Mouse (Mus musculus) fibroblast of lung, adult 2 months (primary cell): Measurements from ENCODE around the gene Sfi1.
"Not testable (repeated sequence)": the region's sequence is repeated elsewhere in the genome, so short reads cannot be mapped to it uniquely, and the experiment has no call there.

Experiments used
- DNase-seq: peaks from one replicate; pipeline ENCODE4 v3.0.0-alpha.2; 2011; ENCODE audit warnings: low read depth

Gene Sfi1

DNA sequence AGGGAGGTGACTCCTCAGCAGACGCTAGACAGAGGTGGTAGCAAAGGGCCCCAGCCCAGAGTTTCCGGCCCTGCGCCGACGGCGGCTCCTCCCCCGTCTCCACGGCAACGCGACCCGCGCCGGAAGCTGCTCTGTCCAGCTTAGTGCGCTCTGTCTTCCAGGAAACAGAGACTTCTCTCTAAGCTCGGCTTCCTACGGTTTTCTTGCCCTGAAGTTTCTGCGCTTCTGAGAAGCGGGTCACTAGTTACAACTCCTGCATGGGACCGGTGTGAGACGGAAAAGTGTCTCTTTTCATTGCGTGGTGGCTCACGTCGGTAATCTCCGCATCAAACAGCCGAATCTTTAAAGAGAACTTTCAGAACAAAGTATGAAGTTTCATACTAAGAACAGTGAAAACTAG, at the start of gene Sfi1:
Gene Sfi1, minus strand, starts transcription at position 101 of the 400 bp plus-strand sequence.
- DNase-seq: no peak

DNA sequence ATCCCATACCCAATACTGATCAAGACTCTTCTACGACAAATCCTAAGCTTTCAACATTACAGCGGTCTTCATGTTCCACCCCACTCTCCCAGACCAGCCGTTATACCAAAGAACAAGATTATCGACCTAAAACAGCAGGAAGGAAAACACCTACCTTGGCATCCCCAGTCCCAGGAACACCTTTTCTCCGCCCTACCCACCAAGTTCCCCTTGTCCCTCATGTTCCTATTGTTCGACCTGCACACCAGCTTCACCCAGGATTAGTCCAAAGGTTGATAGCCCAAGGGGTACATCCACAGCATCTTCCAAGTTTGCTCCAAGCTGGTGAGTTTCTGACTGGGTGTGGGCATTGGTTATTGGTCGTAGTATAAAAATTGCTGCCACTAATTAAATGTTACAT, 49.1 kb upstream of the Sfi1 start:
- no peak for DNase-seq

DNA sequence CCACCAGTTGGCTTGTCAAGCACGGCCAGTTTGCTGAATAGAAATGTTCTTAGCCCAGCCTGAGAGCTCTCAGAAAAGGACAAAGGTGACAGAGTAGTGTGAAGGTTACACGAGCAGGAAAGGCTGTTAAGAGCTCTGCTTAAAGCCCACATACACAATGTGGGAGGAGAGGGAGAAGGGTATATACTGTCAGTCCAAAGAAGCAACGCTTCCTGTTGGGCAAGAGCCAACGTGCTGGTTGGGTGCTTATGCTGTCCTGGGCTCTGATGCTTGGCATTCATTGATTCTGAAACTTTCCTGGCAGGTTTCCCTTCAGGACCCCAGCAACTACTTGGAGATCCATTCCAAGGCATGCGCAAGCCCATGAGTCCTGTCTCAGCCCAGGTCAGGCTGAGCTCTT, 42.0 kb upstream of the Sfi1 start:
- DNase-seq: no peak

DNA sequence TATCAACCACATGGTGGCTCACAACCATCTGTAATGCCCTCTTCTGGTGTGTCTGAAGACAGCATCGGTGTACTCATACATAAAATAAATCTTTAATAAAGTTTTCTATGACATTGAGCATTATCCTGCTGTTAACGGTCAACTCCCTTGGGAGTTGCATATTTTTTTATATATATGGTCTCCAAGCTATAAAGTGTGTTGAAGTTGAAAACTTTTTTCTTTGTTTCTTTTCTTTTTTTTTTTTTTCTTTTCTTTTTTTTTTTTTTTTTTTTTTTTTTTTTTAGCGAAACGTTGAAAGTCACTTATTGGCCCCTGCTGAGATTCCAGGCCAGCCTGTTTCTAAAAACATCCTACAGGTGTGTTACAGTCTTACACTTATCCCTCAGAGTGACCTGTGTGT, 40.4 kb upstream of the Sfi1 start:
- DNase-seq: no peak

DNA sequence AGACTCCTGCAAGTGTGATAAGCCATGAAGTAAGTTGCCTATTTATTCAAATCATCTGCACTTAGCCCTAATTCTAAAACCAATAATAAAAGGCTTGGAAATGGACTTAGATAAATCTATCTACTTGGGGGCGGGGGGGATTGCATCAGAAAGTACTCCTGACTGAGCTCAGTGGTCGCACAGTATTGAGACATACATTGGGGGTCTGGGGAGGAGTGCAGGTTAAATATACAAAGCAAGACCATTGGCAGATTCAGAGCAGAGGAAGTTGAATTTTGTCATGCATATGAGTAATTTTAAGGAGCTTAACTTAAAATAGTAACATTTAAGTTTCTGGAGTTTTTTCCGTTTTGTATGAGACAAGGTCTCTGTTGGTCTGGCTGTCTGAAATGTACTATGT, 39.0 kb upstream of the Sfi1 start:
- no peak for DNase-seq

DNA sequence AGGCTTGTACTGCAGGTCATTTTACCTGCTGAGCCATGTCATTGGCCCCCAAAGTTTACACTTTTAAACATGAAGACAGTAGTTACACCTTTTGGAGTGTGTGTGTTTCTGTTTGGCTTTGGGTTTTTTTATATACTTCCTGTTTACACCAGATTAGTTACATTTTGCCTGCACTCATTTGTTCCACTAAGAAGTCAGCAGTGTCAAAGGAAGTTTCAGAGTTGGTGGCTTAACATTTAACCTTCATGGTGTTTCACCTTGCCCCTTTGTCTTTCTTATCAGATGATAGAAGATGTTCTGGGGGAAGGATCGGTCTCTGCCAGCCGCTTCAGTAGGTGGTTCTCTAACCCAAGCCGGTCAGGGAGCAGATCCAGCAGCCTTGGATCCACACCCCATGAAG, 33.9 kb upstream of the Sfi1 start:
- DNase-seq: no peak

DNA sequence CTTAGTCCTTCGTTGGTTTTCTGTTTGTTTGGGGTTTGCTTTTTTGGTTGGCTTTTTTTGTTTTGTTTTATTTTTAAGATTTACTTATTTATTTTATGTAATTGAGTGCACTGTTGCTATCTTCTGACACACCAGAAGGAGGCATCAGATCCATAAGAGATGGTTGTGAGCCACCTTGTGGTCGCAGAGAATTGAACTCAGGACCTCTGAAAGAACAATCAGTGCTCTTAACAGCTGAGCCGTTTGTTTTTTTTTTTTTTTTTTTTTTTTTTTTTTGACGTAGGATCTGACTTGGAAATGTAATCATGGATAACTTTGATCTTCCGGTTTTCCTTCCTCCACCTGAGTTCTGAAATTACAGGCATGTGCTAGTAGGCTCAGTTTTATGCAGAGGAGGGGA, 29.8 kb upstream of the Sfi1 start:
- no peak for DNase-seq

DNA sequence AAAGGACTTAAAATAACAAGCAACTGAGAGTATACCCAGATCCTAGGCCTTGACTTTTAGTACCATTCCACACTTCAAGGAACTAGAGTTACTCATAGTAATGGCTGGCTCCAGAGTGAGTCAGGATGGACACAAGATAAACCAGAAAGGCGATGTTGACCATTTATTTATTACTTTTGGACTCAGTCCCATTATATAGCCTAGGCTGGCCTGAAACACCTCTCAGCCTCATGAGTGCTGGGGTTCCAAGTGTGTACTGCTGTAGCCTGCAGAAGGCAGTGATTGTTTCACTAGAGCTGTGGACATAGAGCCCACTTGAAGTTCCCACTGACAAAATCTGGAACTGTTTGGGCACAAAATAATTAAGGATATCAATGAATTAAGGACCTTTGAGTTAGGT, 19.3 kb upstream of the Sfi1 start:
- DNase-seq: no peak

DNA sequence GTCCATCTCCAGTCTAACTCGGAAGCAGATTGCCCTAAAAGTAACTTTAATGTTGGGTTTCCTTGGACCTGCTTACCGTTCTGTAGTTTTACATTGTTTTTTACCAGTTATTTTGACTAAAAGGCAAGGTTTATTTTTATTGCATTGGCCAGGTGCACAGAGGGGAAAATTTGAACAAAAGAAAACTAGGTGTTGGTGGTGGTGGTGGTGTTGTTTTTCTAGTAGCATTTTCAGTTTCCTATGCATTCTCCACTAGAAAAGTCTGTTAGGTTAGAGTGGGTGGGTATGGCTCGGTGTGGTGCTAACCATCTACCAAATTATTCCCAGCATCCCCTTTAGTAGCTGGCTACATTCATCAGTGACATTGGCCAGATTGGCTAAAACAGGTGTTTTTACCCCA, 13.5 kb upstream of the Sfi1 start:
- no peak for DNase-seq

DNA sequence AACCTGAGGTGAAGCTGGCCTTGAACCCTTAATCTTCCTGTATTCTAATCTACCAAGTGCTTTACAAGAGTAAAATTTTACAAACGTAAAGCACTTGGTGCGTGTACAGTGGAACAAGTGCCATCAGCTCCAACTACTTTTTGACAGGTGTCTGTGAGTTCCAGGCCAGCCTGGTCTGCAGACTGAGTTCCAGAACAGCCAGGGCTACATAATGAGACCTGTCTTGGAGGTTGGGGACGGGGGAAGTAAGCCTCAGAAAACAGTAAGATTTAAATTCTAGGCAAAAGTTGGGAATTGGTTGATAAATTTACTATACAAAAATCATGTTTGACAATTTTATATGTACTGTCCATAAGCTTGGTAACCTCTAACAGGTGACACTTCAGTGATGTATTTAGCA, 11.9 kb upstream of the Sfi1 start:
- DNase-seq: no peak

DNA sequence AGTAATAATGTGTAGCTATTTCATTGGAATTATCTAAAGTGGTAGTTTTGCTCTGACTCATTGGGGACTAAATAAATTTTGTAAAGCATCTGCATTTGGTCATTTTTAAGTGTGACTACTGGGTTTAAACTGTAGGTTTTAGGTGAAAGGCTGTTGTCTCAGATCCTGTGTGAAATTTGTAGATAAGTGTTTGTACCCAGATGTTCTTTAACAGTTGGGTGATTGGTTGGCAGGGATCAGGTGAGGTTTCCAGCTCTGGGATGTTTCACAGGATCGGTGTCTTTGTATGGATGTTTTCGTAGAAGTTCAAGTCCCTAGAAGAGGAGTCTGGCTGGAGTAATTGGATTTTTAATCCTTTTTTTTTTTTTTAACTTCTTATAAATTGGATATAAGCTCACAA, 10.5 kb upstream of the Sfi1 start:
- DNase-seq: no peak

DNA sequence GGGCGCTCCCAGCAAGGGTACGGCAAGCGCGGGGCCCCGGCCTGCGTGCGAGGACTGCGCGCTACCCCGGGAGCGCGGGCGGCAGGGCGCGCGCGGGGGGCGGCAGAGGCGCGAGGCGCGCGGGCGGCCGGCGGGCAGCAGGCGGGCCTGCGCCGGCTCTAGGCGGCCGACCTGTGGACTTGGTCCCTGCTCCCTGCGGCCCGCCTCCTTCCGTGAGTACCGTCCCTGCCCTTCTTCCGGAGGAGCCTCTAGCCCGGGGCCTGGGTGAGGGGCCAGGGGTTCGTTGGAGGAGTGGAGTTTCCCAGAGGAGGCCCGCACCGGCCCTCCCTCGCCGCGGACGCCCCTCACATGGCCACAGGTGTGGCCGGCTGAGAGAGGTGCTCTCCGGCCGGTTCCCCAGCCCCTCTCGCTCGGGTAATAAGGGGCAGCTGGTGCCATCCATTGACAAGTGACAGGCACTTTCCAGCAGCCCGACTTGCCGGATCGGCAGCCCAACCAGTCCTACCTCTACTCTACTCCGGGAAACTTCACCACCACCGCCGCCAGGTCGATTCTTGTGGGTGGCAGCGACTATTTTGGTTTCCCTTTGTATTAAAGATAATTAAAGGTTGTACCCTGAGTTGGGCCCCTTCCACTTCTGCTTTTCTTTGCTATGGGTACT, 9.6 kb upstream of the Sfi1 start:
- peak; percentile 1 for DNase-seq

DNA sequence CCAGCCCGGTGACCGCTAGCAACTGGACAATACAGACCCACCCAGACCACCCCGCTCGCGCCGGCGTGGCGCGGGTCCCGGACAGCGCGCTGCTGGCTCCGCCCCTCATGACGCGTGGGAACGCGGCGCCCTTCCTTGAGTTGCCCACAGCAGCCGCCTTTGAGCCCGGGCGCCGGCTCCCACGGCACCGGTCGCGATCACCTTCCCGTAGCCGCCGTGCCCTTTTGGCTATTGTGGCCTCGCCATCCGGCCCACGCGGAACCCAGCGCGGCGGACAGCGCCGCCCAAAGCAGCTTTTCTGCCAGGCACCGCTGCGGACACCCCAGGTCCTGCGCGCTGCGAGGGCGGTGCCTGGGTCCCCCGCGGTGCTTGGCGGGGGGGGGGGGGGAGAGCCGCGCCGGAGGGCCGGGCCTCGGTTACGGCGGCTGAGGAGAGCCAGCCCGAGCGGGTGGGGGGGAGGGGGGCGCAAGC, 9.0 kb upstream of the Sfi1 start, which contains the start of gene Eif4enif1:
Gene Eif4enif1, plus strand, starts transcription at position 162 of the 471 bp plus-strand sequence.
- peak; percentile 30 for DNase-seq

DNA sequence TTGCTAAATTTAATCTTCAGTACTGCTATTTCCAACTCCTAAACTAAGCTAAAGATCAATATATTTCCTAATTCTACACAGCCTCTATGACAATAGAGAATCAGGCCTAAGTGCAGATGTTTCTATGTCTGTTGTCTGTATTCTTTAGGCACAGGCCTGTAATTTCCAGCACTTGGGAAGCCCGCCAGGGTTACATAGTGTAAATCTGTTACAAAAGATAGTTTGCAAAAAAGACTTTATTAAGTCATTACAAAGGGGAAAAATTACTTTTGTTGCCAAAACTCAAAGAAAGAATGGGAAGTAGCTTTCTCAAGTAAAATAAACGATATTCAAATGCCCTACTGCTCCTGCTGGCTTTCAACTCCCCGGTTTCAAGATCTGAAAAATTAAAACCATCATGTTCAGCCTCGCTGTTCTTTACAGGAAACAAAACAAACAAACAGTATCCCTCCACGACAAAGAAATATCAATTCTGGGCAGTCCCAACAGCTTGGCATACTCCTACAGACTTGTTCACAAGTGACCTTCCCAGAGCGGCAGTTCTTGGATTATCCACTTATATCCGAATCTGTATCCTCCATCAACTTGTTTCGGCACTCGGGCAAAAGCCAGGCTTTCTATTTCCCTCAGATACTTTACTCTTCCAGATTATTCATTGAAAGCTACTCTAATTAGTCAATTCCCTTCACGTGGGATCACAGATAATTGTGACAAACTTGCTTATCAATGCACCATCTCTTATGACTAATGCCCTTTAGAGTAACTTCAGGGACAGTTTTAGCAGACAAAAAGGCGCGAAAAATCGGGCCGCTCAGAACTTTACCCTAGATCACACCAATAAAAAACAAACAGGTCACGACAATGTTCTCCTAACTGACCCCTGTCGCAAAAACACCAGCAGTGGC, 8.3 kb upstream of the Sfi1 start:
- no peak for DNase-seq

DNA sequence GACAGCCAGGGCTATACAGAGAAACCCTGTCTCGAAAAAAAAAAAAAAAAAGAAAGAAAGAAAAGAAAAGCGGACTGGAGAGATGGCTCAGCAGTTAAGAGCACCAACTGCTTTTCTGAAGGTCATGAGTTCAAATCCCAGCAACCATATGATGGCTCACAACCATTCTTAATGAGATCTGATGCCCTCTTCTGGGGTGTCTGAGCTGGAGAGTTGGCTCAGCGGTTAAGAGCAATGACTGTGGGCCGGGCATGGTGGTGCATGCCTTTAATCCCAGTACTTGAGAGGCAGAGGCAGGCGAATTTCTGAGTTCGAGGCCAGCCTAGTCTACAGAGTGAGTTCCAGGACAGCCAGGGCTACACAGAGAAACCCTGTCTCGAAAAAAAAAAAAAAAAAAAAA, 7.4 kb upstream of the Sfi1 start:
- not testable (repeated sequence) for DNase-seq

DNA sequence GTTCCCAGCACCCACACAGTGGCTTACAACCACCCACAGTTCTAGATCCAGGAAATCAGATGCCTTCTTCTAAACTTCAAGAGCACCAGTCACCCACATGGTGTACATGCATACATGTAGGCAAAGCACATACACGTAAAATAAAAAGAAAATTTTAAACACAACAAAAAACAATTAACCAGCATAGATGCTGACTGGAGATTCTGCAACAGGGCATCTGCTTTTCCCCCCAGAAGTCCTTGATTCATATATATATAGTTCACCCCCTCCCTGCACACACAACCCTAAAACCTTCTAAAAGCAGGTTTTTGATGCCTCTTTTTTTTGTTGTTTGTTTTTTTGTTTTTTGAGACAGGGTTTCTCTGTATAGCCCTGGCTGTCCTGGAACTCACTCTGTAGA, 10.6 kb downstream of the Sfi1 start:
- not testable (repeated sequence) for DNase-seq

DNA sequence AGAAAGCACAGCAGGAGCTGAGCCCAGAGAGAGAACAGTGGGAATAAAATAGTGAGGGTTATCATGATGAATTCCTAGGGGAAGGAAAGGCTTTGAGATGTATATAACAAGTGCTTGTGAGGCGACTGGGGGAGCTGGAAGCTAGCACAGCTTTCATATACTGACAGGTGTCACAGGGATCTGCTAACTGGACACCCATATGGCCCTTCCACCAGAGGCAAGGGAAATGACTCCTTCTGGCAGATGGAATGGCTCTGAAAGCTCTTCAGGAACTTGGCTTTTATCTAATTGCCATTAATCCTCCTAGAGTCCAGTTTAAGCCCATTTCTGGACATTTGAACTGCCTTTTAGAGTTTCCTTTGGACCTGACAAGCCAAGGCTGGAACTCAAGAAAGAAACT, 11.3 kb downstream of the Sfi1 start:
- not testable (repeated sequence) for DNase-seq

DNA sequence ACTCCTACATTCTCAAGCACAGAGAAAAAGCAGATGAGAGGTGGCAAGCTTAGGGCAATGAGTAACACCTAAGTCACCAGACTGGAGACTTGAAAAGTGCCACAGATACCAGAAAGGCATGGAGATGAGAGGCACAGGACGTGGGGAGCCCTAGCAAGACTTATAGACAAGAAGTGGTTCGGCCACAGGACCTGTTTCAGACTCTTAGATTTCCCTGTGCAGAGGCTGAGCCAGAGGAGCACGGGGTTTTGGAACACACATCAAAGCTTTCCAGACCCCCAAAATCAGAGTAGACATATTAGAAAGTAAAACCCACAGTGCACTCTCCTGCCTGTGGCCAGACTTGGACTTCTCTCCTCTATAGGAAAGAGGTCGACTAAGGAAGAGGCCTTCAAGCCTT, 12.0 kb downstream of the Sfi1 start:
- DNase-seq: not testable (repeated sequence)

DNA sequence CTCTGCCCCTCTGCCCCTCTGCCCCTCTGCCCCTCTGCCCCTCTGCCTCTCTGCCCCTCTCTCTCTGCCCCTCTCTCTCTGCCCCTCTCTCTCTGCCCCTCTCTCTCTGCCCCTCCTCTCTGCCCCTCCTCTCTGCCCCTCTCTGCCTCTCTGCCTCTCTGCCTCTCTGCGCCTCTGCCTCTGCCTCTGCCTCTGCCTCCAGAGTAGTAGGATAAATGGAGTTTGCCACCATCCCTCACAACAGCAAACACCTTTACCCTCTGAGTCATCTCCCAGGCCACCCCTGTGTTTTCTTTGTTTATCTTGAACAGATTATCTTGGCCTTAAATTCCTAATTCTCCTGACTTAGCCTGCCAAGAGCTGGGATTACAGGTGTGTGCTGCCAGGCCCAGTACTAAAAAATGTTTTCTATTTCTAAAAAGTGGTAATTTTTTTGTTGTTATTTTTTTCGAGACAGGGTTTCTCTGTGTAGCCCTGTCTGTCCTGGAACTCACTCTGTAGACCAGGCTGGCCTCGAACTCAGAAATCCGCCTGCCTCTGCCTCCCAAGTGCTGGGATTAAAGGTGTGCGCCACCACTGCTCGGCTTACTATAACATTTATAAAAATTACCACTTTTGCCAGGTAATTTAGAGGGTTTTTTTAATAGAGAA, 12.6 kb downstream of the Sfi1 start:
- DNase-seq: not testable (repeated sequence)

DNA sequence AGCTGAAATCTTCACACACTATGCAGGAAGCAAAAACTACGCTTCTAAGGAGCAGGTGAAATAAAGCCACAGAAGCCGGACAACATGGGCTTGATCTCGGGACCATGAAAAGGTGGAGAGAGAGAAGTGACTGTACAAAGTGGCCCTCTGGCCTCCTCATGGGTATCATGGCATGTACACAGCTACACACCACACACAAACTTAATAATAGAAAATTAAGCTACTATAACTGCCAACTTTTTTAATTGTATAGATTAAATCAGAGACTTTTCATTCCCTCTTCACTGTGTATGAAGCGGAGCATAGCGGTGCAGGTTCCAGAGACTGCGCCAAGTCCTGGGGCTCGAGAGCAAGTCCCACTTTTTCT, 13.6 kb downstream of the Sfi1 start:
- not testable (repeated sequence) for DNase-seq

DNA sequence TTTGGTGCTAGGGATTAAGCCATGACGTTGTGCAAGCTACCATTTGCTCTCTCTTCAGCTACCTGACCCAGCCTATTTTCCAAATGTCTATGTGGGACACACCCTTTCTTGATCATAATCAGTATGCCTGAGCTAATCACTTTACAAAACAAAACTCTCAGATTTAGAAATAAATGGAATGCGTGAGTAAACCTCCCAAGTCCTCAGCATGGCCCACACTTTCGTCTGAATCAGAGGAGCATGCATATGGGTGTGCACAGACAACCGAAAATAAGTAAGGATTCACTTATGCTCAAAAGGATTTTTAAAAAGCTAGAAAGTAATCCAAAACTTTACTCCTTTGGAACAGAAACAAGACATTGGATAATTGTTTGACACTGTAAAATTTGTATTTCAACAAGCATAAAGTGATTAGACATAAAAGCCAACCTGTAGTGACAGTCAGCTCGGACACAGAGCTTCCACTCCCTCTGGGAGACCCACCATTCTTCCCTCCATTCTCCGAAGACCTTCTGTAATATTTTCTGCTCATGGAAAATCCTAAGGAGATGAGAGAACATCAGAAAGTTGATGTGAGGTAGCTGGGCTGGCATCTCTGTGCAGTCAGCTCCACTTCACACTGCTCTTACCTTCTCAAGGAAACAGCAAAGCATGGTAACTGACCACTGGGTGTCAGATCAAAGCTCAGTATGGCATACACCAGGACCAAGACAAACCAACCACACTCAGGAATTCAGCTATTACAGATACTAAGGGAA, 14.1 kb downstream of the Sfi1 start:
- DNase-seq: not testable (repeated sequence)
